Mouse (Mus musculus) liver, adult 2 months (tissue): Measurements from ENCODE around the gene Top2b.

Source experiments
- CTCF ChIP-seq: fragments of 200-500 bp; IDR thresholded peaks from 2 replicates; pipeline ENCODE4 v1.5.1; 2011; ENCODE audit warnings: low read depth, low read length, control low read depth
- POLR2A ChIP-seq: fragments of 200-500 bp; IDR thresholded peaks from 2 replicates; pipeline ENCODE4 v1.6.1; 2011; ENCODE audit warnings: low read length, control low read depth; ENCODE audit not compliant: insufficient read depth; ENCODE audit errors: extremely low read depth

DNA sequence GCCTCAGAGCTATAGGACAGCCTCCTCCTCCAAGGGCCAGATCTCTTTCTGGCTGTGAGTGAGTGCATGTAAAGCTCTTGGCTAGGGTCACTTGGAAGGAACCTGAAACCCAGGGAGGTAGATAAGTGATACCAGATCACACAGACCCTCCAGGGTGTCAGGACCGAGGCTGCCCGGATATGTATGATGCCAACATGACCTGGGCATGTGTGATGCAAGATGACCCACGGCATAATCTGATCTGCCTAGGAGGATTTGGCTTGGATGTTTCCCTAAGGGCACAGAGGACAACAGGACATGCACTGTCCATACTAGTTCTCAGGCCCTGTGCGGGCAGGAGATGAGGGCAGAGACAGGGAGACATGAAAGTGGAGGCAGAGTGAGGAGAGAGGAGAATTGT, 79.9 kb downstream of the Top2b start:
- TF ChIP-seq POLR2A (no peak), CTCF (no peak)
